Mouse (Mus musculus): Measurements from ENCODE around the gene Olfr643. TPM values are rescaled to one million over a fixed set of nuclear protein-coding genes. Genes with fewer than 3 reads are reported as not detected.

The Olfr643 gene
- polyA plus RNA-seq (2015; fragmentation: Nextera tagmentation; extraction: Ambion mirVana) = not detected in 2 replicates

DNA sequence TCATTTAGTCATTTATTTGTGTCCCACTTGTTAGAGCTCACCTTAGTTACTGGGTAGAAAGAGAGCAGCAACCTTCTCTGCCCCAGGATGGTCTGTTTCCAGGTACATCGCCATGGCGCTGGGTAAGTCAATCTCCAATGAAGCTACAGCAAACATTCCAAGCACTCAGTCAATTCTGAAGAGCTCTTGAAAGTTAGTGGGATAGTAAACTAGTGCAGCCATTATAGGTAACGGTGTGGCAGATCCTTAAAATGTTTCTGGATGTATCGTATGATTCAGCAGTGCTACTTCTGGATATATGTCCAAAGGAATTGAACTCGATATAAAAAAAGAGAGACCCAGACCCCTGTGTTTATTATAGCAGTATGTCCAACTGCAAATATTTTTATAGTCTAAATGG, at the start of gene Olfr643:
TSS of gene Olfr643 (minus strand) at position 101 of the 400 bp plus-strand sequence.
- 80% methylated on average over 5 of the region's 5 CpGs for WGBS
- Histone ChIP-seq H3K4me2 (no peak within 1 kb of the TSS), H3K9ac (no peak within 1 kb of the TSS), H3K36me3 (no peaks in the 10 kb centered on the region), H3K27me3 (replicated peaks) (no peaks in the 10 kb centered on the region), H3K9me3 (no peaks in the 10 kb centered on the region), H3K27ac (replicated peaks) (no peak within 1 kb of the TSS), H3K4me1 (no peaks in the 10 kb centered on the region), H3K4me3 (no peak within 1 kb of the TSS)
- no peak for ATAC-seq (ENCODE audit: extremely low read depth, insufficient number of reproducible peaks, low FRiP score, low TSS enrichment)

- H3K9ac ChIP-seq = no peak within 1 kb of the TSS
- no peaks in the 10 kb centered on the region for H3K9me3 ChIP-seq
- H3K4me2 ChIP-seq = no peak within 1 kb of the TSS
- H3K36me3 ChIP-seq = no peaks in the 10 kb centered on the region
- H3K4me3 ChIP-seq = no peak within 1 kb of the TSS
- no peaks in the 10 kb centered on the region for H3K4me1 ChIP-seq
- 65% methylated on average over 2 of the region's 2 CpGs for WGBS
- ATAC-seq (ENCODE audit: extremely low read depth, insufficient number of reproducible peaks, low FRiP score, low TSS enrichment) = no peak
- H3K27ac ChIP-seq (replicated peaks) = no peak within 1 kb of the TSS
- H3K27me3 ChIP-seq (replicated peaks) = no peaks in the 10 kb centered on the region
Measured at GRCm38 (mm10) chr7:104183292-104183691, 46.1 kb upstream of the Olfr643 start, which contains the start of gene Olfr648. Gene Olfr648 (minus strand): TSS chr7:104183392.

- H3K9me3 ChIP-seq = no peaks in the 10 kb centered on the region
- no peak overlapping the region for H3K4me3 ChIP-seq
- no peak for ATAC-seq (ENCODE audit: extremely low read depth, insufficient number of reproducible peaks, low FRiP score, low TSS enrichment)
- H3K4me1 ChIP-seq = no peaks in the 10 kb centered on the region
- WGBS = 74% methylated on average over 1 of the region's 1 CpGs
- no peak overlapping the region for H3K9ac ChIP-seq
- H3K27ac ChIP-seq (replicated peaks) = no peak overlapping the region
- H3K36me3 ChIP-seq = no peaks in the 10 kb centered on the region
- H3K4me2 ChIP-seq = no peak overlapping the region
- no peaks in the 10 kb centered on the region for H3K27me3 ChIP-seq (replicated peaks)
Measured at GRCm38 (mm10) chr7:104179074-104179473, 41.9 kb upstream of the Olfr643 start.

GRCm38 (mm10) chr7:104178422-104179054, 41.3 kb upstream of the Olfr643 start:
- no peak for ATAC-seq (ENCODE audit: extremely low read depth, insufficient number of reproducible peaks, low FRiP score, low TSS enrichment)
- no peaks in the 10 kb centered on the region for H3K27me3 ChIP-seq (replicated peaks)
- no peaks in the 10 kb centered on the region for H3K4me1 ChIP-seq
- H3K4me3 ChIP-seq = no peak overlapping the region
- WGBS = 55% methylated on average over 5 of the region's 5 CpGs
- no peak overlapping the region for H3K27ac ChIP-seq (replicated peaks)
- no peak overlapping the region for H3K9ac ChIP-seq
- no peaks in the 10 kb centered on the region for H3K36me3 ChIP-seq
- H3K4me2 ChIP-seq = no peak overlapping the region
- no peaks in the 10 kb centered on the region for H3K9me3 ChIP-seq

DNA sequence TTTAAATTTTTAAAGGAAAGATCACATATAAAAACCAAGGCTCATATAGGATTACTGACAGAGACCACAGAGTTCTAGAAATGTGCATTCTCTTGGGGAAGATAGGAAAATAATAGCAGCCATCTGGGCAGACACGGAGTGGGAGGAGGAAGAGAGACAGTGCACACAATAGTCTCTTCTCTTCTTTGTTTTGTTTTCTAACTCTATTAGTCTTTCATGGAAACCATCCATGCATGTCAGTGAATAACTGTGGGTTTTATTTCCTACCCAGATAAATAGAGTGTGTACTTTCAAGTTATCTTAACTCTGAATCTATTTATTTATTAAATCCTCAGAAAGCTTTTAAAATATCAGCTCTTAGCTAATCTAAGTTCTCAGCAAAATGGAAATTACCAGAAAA, 37.9 kb upstream of the Olfr643 start:
- Histone ChIP-seq H3K27me3 (replicated peaks) (no peaks in the 10 kb centered on the region), H3K27ac (replicated peaks) (no peak overlapping the region), H3K4me2 (no peak overlapping the region), H3K36me3 (no peaks in the 10 kb centered on the region), H3K4me1 (no peaks in the 10 kb centered on the region), H3K4me3 (no peak overlapping the region), H3K9ac (no peak overlapping the region), H3K9me3 (no peaks in the 10 kb centered on the region)
- 71% methylated on average over 1 of the region's 1 CpGs for WGBS
- no peak for ATAC-seq (ENCODE audit: extremely low read depth, insufficient number of reproducible peaks, low FRiP score, low TSS enrichment)

GRCm38 (mm10) chr7:104169634-104170204, 32.5 kb upstream of the Olfr643 start:
- Histone ChIP-seq H3K4me3 (no peak overlapping the region), H3K9ac (no peak overlapping the region), H3K27me3 (replicated peaks) (no peaks in the 10 kb centered on the region), H3K4me2 (no peak overlapping the region), H3K36me3 (no peaks in the 10 kb centered on the region), H3K4me1 (no peaks in the 10 kb centered on the region), H3K9me3 (no peaks in the 10 kb centered on the region), H3K27ac (replicated peaks) (no peak overlapping the region)
- no peak for ATAC-seq (ENCODE audit: extremely low read depth, insufficient number of reproducible peaks, low FRiP score, low TSS enrichment)
- WGBS = 60% methylated on average over 6 of the region's 6 CpGs

GRCm38 (mm10) chr7:104167105-104167504, 29.9 kb upstream of the Olfr643 start:
- Histone ChIP-seq H3K27me3 (replicated peaks) (no peaks in the 10 kb centered on the region), H3K9ac (no peak overlapping the region), H3K4me2 (no peak overlapping the region), H3K4me3 (no peak overlapping the region), H3K9me3 (no peaks in the 10 kb centered on the region), H3K27ac (replicated peaks) (no peak overlapping the region), H3K4me1 (no peaks in the 10 kb centered on the region), H3K36me3 (no peaks in the 10 kb centered on the region)
- 75% methylated on average over 6 of the region's 6 CpGs for WGBS
- no peak for ATAC-seq (ENCODE audit: extremely low read depth, insufficient number of reproducible peaks, low FRiP score, low TSS enrichment)

DNA sequence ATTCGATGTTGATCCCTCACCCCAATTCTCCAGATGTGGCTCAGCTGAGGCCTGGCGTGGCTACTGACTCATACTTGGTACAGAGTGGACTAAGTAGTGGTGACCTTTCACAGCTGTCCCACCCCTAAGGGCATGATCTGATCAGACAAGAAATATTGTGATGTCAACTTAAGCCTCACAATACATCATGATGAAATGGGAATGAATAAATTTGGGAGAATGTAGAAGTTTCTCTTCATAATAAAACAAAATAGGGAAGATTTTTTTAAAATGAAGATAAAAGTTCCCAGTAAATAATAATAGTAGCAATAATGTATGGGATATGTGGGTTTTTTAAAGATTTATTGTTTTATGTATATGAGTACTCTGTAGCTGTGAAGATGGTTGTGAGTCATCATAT, 13.3 kb upstream of the Olfr643 start, which contains the start of gene Ubqlnl:
TSS of gene Ubqlnl (minus strand) at position 101 of the 400 bp plus-strand sequence.
- no peaks in the 10 kb centered on the region for H3K9me3 ChIP-seq
- H3K9ac ChIP-seq = no peak within 1 kb of the TSS
- ATAC-seq (ENCODE audit: extremely low read depth, insufficient number of reproducible peaks, low FRiP score, low TSS enrichment) = no peak
- 81% methylated on average over 2 of the region's 2 CpGs for WGBS
- no peaks in the 10 kb centered on the region for H3K27me3 ChIP-seq (replicated peaks)
- no peak within 1 kb of the TSS for H3K4me2 ChIP-seq
- no peaks in the 10 kb centered on the region for H3K36me3 ChIP-seq
- H3K27ac ChIP-seq (replicated peaks) = no peak within 1 kb of the TSS
- no peak within 1 kb of the TSS for H3K4me3 ChIP-seq
- H3K4me1 ChIP-seq = no peaks in the 10 kb centered on the region

DNA sequence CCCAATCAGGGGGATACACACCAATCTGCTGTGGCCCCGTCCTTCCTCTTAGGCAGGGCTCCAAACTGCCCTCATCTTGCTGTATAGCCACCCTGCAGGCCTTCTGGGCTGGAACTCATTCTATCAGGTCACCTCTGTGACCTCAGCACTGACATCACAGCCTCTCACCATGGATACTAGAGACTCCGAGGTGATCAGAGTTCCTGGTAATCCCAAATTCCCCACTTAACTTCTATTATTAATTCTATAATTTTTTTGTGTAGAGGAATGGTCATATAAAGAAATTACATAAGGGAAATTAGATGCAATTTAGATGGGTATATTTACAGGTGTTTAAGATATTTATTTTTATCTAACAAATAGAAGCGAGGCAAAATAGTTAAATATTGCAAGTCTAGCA, 6.0 kb upstream of the Olfr643 start, which contains the start of gene Ubqln3:
TSS of gene Ubqln3 (minus strand) at position 101 of the 400 bp plus-strand sequence.
- no peak for ATAC-seq (ENCODE audit: extremely low read depth, insufficient number of reproducible peaks, low FRiP score, low TSS enrichment)
- no peaks in the 10 kb centered on the region for H3K27me3 ChIP-seq (replicated peaks)
- H3K9me3 ChIP-seq = no peaks in the 10 kb centered on the region
- no peak within 1 kb of the TSS for H3K4me2 ChIP-seq
- H3K9ac ChIP-seq = no peak within 1 kb of the TSS
- H3K4me1 ChIP-seq = no peaks in the 10 kb centered on the region
- no peak within 1 kb of the TSS for H3K27ac ChIP-seq (replicated peaks)
- H3K36me3 ChIP-seq = no peaks in the 10 kb centered on the region
- H3K4me3 ChIP-seq = no peak within 1 kb of the TSS
- WGBS = 61% methylated on average over 3 of the region's 3 CpGs

- H3K4me3 ChIP-seq = no peak within 1 kb of the TSS
- H3K4me1 ChIP-seq = no peaks in the 10 kb centered on the region
- H3K36me3 ChIP-seq = no peaks in the 10 kb centered on the region
- 84% methylated on average over 5 of the region's 5 CpGs for WGBS
- no peak within 1 kb of the TSS for H3K27ac ChIP-seq (replicated peaks)
- H3K4me2 ChIP-seq = no peak within 1 kb of the TSS
- ATAC-seq (ENCODE audit: extremely low read depth, insufficient number of reproducible peaks, low FRiP score, low TSS enrichment) = no peak
- H3K9me3 ChIP-seq = no peaks in the 10 kb centered on the region
- no peaks in the 10 kb centered on the region for H3K27me3 ChIP-seq (replicated peaks)
- no peak within 1 kb of the TSS for H3K9ac ChIP-seq
Measured at GRCm38 (mm10) chr7:104129726-104130125, 7.5 kb downstream of the Olfr643 start, which contains the start of gene Ubqln5. Gene Ubqln5 (minus strand): TSS chr7:104129826.

GRCm38 (mm10) chr7:104104757-104104972, 32.5 kb downstream of the Olfr643 start, which contains the start of gene Olfr646:
Gene Olfr646 (plus strand): TSS chr7:104104873.
- no peaks in the 10 kb centered on the region for H3K27me3 ChIP-seq (replicated peaks)
- H3K27ac ChIP-seq (replicated peaks) = no peak within 1 kb of the TSS
- no peak within 1 kb of the TSS for H3K4me3 ChIP-seq
- H3K9ac ChIP-seq = no peak within 1 kb of the TSS
- H3K36me3 ChIP-seq = no peaks in the 10 kb centered on the region
- no peaks in the 10 kb centered on the region for H3K4me1 ChIP-seq
- ATAC-seq (ENCODE audit: extremely low read depth, insufficient number of reproducible peaks, low FRiP score, low TSS enrichment) = no peak
- H3K9me3 ChIP-seq = no peaks in the 10 kb centered on the region
- no peak within 1 kb of the TSS for H3K4me2 ChIP-seq
